Mouse (Mus musculus) liver, adult 2 months (tissue): ENCODE results near the gene Gm11567. TPM values are rescaled to one million over a fixed set of nuclear protein-coding genes. Genes with fewer than 3 reads are reported as not detected.
"Not testable (repeated sequence)": the region's sequence is repeated elsewhere in the genome, so short reads cannot be mapped to it uniquely, and the experiment has no call there.

Experiments used
- DNase-seq: peaks from one replicate; pipeline ENCODE4 v3.0.0-alpha.2; 2011; ENCODE audit warnings: low read depth, low spot score; ENCODE audit errors: extremely low read depth
- H3K27ac ChIP-seq: fragments of 200-500 bp; replicated peaks from 2 replicates; pipeline ENCODE4 v1.5.1; 2012; ENCODE audit warnings: low read depth, mild to moderate bottlenecking, control low read depth, inconsistent platforms, low read length; ENCODE audit not compliant: insufficient read depth
- H3K27me3 ChIP-seq: fragments of 200-500 bp; 2 replicates; pipeline ENCODE4 v1.6.1; 2012; ENCODE audit warnings: mild to moderate bottlenecking, moderate library complexity, low read length, inconsistent platforms; ENCODE audit not compliant: control insufficient read depth, insufficient read depth
- H3K36me3 ChIP-seq: fragments of 200-500 bp; 2 replicates; pipeline ENCODE4 v1.6.1; 2012; ENCODE audit warnings: low read length, inconsistent platforms; ENCODE audit not compliant: control insufficient read depth, insufficient read depth
- H3K4me1 ChIP-seq: fragments of 200-500 bp; 2 replicates; pipeline ENCODE4 v1.6.1; 2011; ENCODE audit warnings: low read length; ENCODE audit not compliant: control insufficient read depth, insufficient read depth
- H3K4me3 ChIP-seq: fragments of 200-500 bp; 2 replicates; pipeline ENCODE4 v1.5.1; 2011; ENCODE audit warnings: low read depth, mild to moderate bottlenecking, control low read depth, low read length, moderate library complexity; ENCODE audit not compliant: insufficient read depth
- H3K79me2 ChIP-seq: fragments of 200-500 bp; 2 replicates; pipeline ENCODE4 v1.6.1; 2012; ENCODE audit warnings: inconsistent platforms, mild to moderate bottlenecking, low read length, moderate library complexity; ENCODE audit not compliant: control insufficient read depth, insufficient read depth
- H3K9ac ChIP-seq: fragments of 200-500 bp; 2 replicates; pipeline ENCODE4 v1.6.1; 2012; ENCODE audit warnings: low read depth, mild to moderate bottlenecking, control low read depth, inconsistent platforms, low read length
- CTCF ChIP-seq: fragments of 200-500 bp; IDR thresholded peaks from 2 replicates; pipeline ENCODE4 v1.5.1; 2011; ENCODE audit warnings: low read depth, low read length, control low read depth
- POLR2A ChIP-seq: fragments of 200-500 bp; IDR thresholded peaks from 2 replicates; pipeline ENCODE4 v1.6.1; 2011; ENCODE audit warnings: low read length, control low read depth; ENCODE audit not compliant: insufficient read depth; ENCODE audit errors: extremely low read depth
- WGBS: fragments of 180-500 bp; shearing (Covaris S2); methylation state at CpG from one replicate; pipeline ENCODE4 v1.1.7; 2018; 5-methylcytosine and 5-hydroxymethylcytosine counted together
- polyA plus RNA-seq: library from polyadenylated mRNA; depleted of rRNA; stranded (reverse); fragments of >200 nt; gene quantifications from 2 replicates; pipeline ENCODE4 v1.2.3, GENCODE M21; 2012; rRNA removed
- total RNA-seq: library from RNA; depleted of rRNA; stranded (reverse); fragments of >200 nt; gene quantifications from 2 replicates; pipeline ENCODE4 v1.2.3, GENCODE M21; 2014; rRNA removed

Gene Gm11567
- total and polyA plus RNA-seq, 2 experiments: 0.28 TPM; not detected in 1

DNA sequence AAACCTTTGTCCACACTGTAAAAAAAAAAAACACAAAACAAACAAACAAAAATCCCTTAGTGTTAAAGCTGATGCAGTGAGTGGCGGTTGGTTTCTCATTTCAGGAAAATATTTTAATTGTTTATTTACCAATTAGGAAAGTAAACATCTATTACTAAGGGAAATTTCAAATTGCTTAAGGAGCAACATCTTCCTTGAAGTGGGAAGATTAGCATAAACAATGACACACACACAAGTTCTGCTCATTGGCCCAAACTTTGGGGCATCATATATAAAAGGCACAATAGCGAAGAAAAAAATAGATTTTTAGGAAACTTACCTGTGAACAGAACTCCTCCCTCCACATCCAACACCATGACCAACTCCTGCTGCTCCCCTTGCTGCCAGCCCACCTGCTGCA, 21.4 kb upstream of the Gm11567 start, which contains the start of gene Gm11568:
Gm11568 (plus strand) TSS at position 301 of the 400 bp plus-strand sequence.
- Histone ChIP-seq H3K36me3 (no peaks in the 10 kb centered on the region), H3K79me2 (no peaks in the 10 kb centered on the region), H3K27ac (no peak within 1 kb of the TSS), H3K9ac (no peak within 1 kb of the TSS), H3K27me3 (0 out of 2 replicates have a peak, but pooled peaks cover 2% of the 10 kb centered on the region), H3K4me3 (no peak within 1 kb of the TSS), H3K4me1 (no peaks in the 10 kb centered on the region)
- no peak for DNase-seq
- WGBS: 91% methylated on average over 2 of the region's 2 CpGs
- TF ChIP-seq CTCF (no peak), POLR2A (no peak)

DNA sequence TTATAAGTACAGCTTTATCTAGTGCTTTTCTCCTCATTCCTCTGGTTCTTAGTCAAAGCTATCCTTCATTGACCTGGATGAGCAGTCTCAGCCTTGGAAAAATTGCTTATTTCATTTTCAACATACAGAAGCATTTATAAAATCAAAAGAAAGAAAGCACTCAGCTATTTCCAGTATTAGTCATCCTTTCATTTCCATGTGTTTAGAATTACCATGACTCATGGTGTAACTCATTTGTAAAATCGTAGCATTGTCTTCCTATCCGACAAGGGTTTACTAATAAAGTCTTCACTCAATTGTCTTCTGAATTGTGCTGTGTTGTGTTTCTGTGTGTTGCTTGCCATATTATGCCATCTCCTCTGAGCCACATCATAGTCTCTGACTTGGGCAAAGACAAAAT, 20.2 kb upstream of the Gm11567 start:
- TF ChIP-seq CTCF (no peak), POLR2A (no peak)
- Histone ChIP-seq H3K27ac (no peak overlapping the region), H3K4me3 (no peak overlapping the region), H3K79me2 (no peaks in the 10 kb centered on the region), H3K4me1 (no peaks in the 10 kb centered on the region), H3K27me3 (0 out of 2 replicates have a peak, but pooled peaks cover 2% of the 10 kb centered on the region), H3K36me3 (no peaks in the 10 kb centered on the region), H3K9ac (no peak overlapping the region)
- 76% methylated on average over 2 of the region's 2 CpGs for WGBS
- no peak for DNase-seq

DNA sequence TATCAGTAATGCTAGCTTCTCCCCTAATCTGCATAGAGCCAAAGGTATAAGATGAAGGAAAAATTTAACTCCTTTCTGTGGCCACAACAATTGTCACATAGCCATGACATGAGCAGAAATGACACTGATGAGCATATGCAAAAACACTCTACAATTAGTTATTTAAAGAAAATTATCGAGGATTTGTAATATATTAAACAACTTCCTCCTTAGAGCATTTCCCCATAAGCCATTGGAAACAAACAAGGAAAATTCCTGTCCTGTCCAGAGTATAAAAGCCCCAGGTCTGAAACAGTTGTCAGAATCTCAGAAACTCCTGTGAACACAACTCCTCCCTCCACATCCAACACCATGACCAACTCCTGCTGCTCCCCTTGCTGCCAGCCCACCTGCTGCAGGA, 14.8 kb upstream of the Gm11567 start, which contains the start of gene Gm11559:
Gm11559 (plus strand) TSS at position 301 of the 400 bp plus-strand sequence.
- H3K4me3 ChIP-seq, H3K27me3 ChIP-seq, DNase-seq, H3K4me1 ChIP-seq, H3K27ac ChIP-seq, H3K36me3 ChIP-seq, H3K9ac ChIP-seq, H3K79me2 ChIP-seq: not testable (repeated sequence)
- WGBS: 49% methylated on average over 1 of the region's 1 CpGs

DNA sequence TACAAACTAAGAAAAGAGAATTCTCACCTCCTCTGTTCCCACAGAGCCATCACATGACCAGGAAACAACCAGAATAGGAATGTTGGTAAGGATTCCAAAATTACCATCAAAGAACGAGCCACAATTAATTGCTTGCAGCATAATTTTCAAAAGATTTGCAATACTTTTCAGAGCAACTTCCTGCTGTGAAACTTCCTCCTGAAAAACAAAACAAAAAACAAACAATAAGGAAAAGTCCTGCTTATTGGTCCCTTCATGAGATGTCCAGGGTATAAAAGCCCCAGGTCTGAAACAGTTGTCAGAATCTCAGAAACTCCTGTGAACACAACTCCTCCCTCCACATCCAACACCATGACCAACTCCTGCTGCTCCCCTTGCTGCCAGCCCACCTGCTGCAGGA, 5.9 kb upstream of the Gm11567 start, which contains the start of gene Krtap9-1:
Krtap9-1 (plus strand) TSS at position 301 of the 400 bp plus-strand sequence.
- H3K36me3 ChIP-seq, H3K4me1 ChIP-seq, H3K4me3 ChIP-seq, DNase-seq, H3K27ac ChIP-seq, H3K79me2 ChIP-seq, H3K27me3 ChIP-seq, H3K9ac ChIP-seq: not testable (repeated sequence)
- WGBS: 68% methylated on average over 1 of the region's 1 CpGs

DNA sequence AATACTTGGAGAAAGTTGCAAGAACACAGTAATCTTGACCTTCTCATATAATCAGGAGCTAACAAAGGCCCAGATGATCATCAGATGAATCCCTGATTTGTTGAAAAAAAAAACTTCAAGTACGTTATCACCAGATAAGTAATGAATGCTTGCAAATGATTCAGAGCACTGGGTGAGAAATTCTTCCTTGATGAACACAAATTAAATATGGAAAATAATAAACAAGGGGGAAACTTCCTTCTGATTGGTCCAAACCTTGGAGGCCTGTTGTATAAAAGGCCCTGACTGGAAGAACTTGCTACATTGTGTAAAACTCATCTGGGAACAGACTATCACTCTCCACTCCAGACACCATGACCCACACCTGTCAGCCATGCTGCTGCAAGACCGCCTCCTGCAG, 28.6 kb downstream of the Gm11567 start, which contains the start of gene Krtap31-1:
Krtap31-1 (plus strand) TSS at position 301 of the 400 bp plus-strand sequence.
- Histone ChIP-seq H3K9ac (no peak within 1 kb of the TSS), H3K79me2 (no peaks in the 10 kb centered on the region), H3K36me3 (no peaks in the 10 kb centered on the region), H3K4me1 (no peaks in the 10 kb centered on the region), H3K4me3 (no peak within 1 kb of the TSS), H3K27ac (no peak within 1 kb of the TSS), H3K27me3 (no peaks in the 10 kb centered on the region)
- DNase-seq: no peak
- no peak for TF ChIP-seq POLR2A
- TF ChIP-seq CTCF: no peak
- 77% methylated on average over 2 of the region's 2 CpGs for WGBS

DNA sequence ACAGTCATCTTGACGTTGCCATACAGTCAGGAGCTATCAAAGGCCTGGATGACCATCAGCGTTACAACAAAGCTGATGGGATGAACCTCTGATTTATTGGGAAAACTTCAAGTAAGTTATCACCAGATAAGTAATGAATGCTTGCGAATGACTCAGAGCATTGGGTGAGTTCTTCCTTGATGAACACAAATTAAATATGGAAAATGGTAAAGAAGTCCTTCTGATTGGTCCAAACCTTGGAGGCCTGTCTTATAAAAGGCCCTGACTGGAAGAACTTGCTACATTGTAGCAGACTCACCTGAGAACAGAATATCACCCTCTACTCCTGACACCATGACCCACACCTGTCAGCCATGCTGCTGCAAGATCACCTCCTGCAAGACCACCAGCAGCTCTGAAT, 35.5 kb downstream of the Gm11567 start, which contains the start of gene Gm11565:
Gm11565 (plus strand) TSS at position 301 of the 400 bp plus-strand sequence.
- TF ChIP-seq POLR2A: no peak
- no peak for TF ChIP-seq CTCF
- Histone ChIP-seq H3K27me3 (peaks cover 4% of the 10 kb centered on the region; the same call in 1 of the 2 replicates), H3K79me2 (no peaks in the 10 kb centered on the region), H3K4me1 (no peaks in the 10 kb centered on the region), H3K9ac (no peak within 1 kb of the TSS), H3K27ac (no peak within 1 kb of the TSS), H3K4me3 (no peak within 1 kb of the TSS), H3K36me3 (no peaks in the 10 kb centered on the region)
- no peak for DNase-seq
- 79% methylated on average over 3 of the region's 3 CpGs for WGBS

Other genes with a start within 250 kb of the Gm11567 start
Only the 30 nearest of the 35 such genes appear.
- not detected in 2 replicates for gene Gm11563, start 220.2 kb upstream of the Gm11567 start, total RNA-seq
- not detected in 2 replicates for gene Gm11563, start 220.2 kb upstream of the Gm11567 start, polyA plus RNA-seq
- gene Krtap4-6, start 213.2 kb upstream of the Gm11567 start, total RNA-seq: not detected in 2 replicates
- not detected in 2 replicates for gene Krtap4-6, start 213.2 kb upstream of the Gm11567 start, polyA plus RNA-seq
- gene Gm14190, start 188.4 kb upstream of the Gm11567 start, total RNA-seq: not detected in 2 replicates
- gene Gm14190, start 188.4 kb upstream of the Gm11567 start, polyA plus RNA-seq: not detected in 2 replicates
- gene Gm14180, start 144.9 kb upstream of the Gm11567 start, total RNA-seq: not detected in 2 replicates
- not detected in 2 replicates for gene Gm14180, start 144.9 kb upstream of the Gm11567 start, polyA plus RNA-seq
- gene Gm11595, start 106.3 kb upstream of the Gm11567 start, total RNA-seq: not detected in 2 replicates
- gene Gm11595, start 106.3 kb upstream of the Gm11567 start, polyA plus RNA-seq: not detected in 2 replicates
- gene Krtap4-8, start 98.5 kb upstream of the Gm11567 start, total RNA-seq: not detected in 2 replicates
- gene Krtap4-8, start 98.5 kb upstream of the Gm11567 start, polyA plus RNA-seq: not detected in 2 replicates
- not detected in 2 replicates for gene Krtap4-9, start 94.0 kb upstream of the Gm11567 start, total RNA-seq
- not detected in 2 replicates for gene Krtap4-9, start 94.0 kb upstream of the Gm11567 start, polyA plus RNA-seq
- not detected in 2 replicates for gene Gm11596, start 85.7 kb upstream of the Gm11567 start, total RNA-seq
- not detected in 2 replicates for gene Gm11596, start 85.7 kb upstream of the Gm11567 start, polyA plus RNA-seq
- gene Gm11569, start 80.3 kb upstream of the Gm11567 start, total RNA-seq: not detected in 2 replicates
- not detected in 2 replicates for gene Gm11569, start 80.3 kb upstream of the Gm11567 start, polyA plus RNA-seq
- gene Gm11554, start 74.7 kb upstream of the Gm11567 start, total RNA-seq: not detected in 2 replicates
- gene Gm11554, start 74.7 kb upstream of the Gm11567 start, polyA plus RNA-seq: not detected in 2 replicates
- gene Krtap4-13, start 69.3 kb upstream of the Gm11567 start, total RNA-seq: not detected in 2 replicates
- gene Krtap4-13, start 69.3 kb upstream of the Gm11567 start, polyA plus RNA-seq: not detected in 2 replicates
- gene Gm11564, start 63.5 kb upstream of the Gm11567 start, total RNA-seq: not detected in 2 replicates
- not detected in 2 replicates for gene Gm11564, start 63.5 kb upstream of the Gm11567 start, polyA plus RNA-seq
- gene 2300003K06Rik, start 41.1 kb upstream of the Gm11567 start, total RNA-seq: not detected in 2 replicates
- gene 2300003K06Rik, start 41.1 kb upstream of the Gm11567 start, polyA plus RNA-seq: not detected in 2 replicates
- not detected in 2 replicates for gene Krtap4-16, start 27.6 kb upstream of the Gm11567 start, total RNA-seq
- not detected in 2 replicates for gene Krtap4-16, start 27.6 kb upstream of the Gm11567 start, polyA plus RNA-seq
- not detected in 2 replicates for gene Gm11568, start 21.3 kb upstream of the Gm11567 start, total RNA-seq
- not detected in 2 replicates for gene Gm11568, start 21.3 kb upstream of the Gm11567 start, polyA plus RNA-seq
- gene Gm11559, start 14.7 kb upstream of the Gm11567 start, total RNA-seq: not detected in 2 replicates
- gene Gm11559, start 14.7 kb upstream of the Gm11567 start, polyA plus RNA-seq: not detected in 2 replicates
- gene Krtap9-1, start 5.8 kb upstream of the Gm11567 start, total RNA-seq: not detected in 2 replicates
- not detected in 2 replicates for gene Krtap9-1, start 5.8 kb upstream of the Gm11567 start, polyA plus RNA-seq
- not detected in 2 replicates for gene Krtap31-1, start 28.7 kb downstream of the Gm11567 start, total RNA-seq
- not detected in 2 replicates for gene Krtap31-1, start 28.7 kb downstream of the Gm11567 start, polyA plus RNA-seq
- gene Gm11565, start 35.6 kb downstream of the Gm11567 start, total RNA-seq: not detected in 2 replicates
- gene Gm11565, start 35.6 kb downstream of the Gm11567 start, polyA plus RNA-seq: not detected in 2 replicates
- not detected in 2 replicates for gene Krtap31-2, start 57.1 kb downstream of the Gm11567 start, total RNA-seq
- not detected in 2 replicates for gene Krtap31-2, start 57.1 kb downstream of the Gm11567 start, polyA plus RNA-seq
- gene Krtap9-5, start 69.3 kb downstream of the Gm11567 start, total RNA-seq: not detected in 2 replicates
- not detected in 2 replicates for gene Krtap9-5, start 69.3 kb downstream of the Gm11567 start, polyA plus RNA-seq
- gene Krtap29-1, start 99.9 kb downstream of the Gm11567 start, total RNA-seq: not detected in 2 replicates
- gene Krtap29-1, start 99.9 kb downstream of the Gm11567 start, polyA plus RNA-seq: not detected in 2 replicates
- not detected in 2 replicates for gene Krtap16-1, start 107.4 kb downstream of the Gm11567 start, total RNA-seq
- gene Krtap16-1, start 107.4 kb downstream of the Gm11567 start, polyA plus RNA-seq: not detected in 2 replicates
- gene Krtap17-1, start 114.8 kb downstream of the Gm11567 start, total RNA-seq: not detected in 2 replicates
- not detected in 2 replicates for gene Krtap17-1, start 114.8 kb downstream of the Gm11567 start, polyA plus RNA-seq
- not detected in 2 replicates for gene Krt33a, start 137.0 kb downstream of the Gm11567 start, total RNA-seq
- not detected in 2 replicates for gene Krt33a, start 137.0 kb downstream of the Gm11567 start, polyA plus RNA-seq
- not detected in 2 replicates for gene Krt33b, start 150.7 kb downstream of the Gm11567 start, total RNA-seq
- not detected in 2 replicates for gene Krt33b, start 150.7 kb downstream of the Gm11567 start, polyA plus RNA-seq
- gene Krt34, start 162.4 kb downstream of the Gm11567 start, total RNA-seq: not detected in 2 replicates
- not detected in 2 replicates for gene Krt34, start 162.4 kb downstream of the Gm11567 start, polyA plus RNA-seq
- not detected in 2 replicates for gene Krt31, start 171.4 kb downstream of the Gm11567 start, total RNA-seq
- not detected in 2 replicates for gene Krt31, start 171.4 kb downstream of the Gm11567 start, polyA plus RNA-seq
- gene Krt32, start 209.0 kb downstream of the Gm11567 start, total RNA-seq: not detected in 2 replicates
- gene Krt32, start 209.0 kb downstream of the Gm11567 start, polyA plus RNA-seq: not detected in 2 replicates
- gene Krt35, start 217.1 kb downstream of the Gm11567 start, total RNA-seq: not detected in 2 replicates
- gene Krt35, start 217.1 kb downstream of the Gm11567 start, polyA plus RNA-seq: not detected in 2 replicates